Mouse (Mus musculus): ENCODE results near the gene Gcc1. TPM values are rescaled to one million over a fixed set of nuclear protein-coding genes. Genes with fewer than 3 reads are reported as not detected.

Gene Gcc1
- polyA plus RNA-seq, 1 experiment, result 6.8 TPM

DNA sequence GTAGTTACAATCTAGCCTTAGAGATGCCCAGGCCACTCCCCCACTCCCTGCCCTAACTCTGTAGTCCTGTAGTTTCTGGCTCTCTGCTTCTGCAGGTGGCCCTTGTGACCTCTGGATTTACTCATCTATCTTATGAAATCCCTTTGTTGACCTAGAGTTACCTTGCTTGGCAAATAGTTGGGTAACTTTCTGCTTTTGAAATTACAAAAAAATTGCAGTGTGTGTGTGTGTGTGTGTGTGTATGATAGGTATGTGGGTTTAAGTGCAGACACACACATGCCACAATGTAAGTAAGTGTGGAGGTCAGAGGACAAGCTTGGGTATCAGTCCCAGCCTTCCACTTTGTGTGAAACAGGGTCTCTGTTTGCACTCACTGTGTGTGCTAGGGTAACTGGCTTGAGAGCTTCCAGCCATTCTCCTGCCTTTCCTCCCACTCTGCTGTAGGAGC, 31.1 kb upstream of the Gcc1 start:
- H3K27ac ChIP-seq (ENCODE audit: control insufficient read depth, insufficient read depth, low read depth, low read length, poor library complexity), result no peak overlapping the region
- H3K4me1 ChIP-seq (ENCODE audit: control insufficient read depth, insufficient read depth, low read length), result peaks cover 3% of the 10 kb centered on the region
- H3K4me3 ChIP-seq (replicated peaks; ENCODE audit: control insufficient read depth, low read depth, low read length), result no peak overlapping the region
- no peak for TF ChIP-seq POLR2A (IDR thresholded peaks at IDR 0.05; ENCODE audit: borderline replicate concordance, control insufficient read depth, low read depth, low read length)
- no peak for TF ChIP-seq CTCF (IDR thresholded peaks at IDR 0.05; ENCODE audit: control insufficient read depth, insufficient read depth, low read length)

DNA sequence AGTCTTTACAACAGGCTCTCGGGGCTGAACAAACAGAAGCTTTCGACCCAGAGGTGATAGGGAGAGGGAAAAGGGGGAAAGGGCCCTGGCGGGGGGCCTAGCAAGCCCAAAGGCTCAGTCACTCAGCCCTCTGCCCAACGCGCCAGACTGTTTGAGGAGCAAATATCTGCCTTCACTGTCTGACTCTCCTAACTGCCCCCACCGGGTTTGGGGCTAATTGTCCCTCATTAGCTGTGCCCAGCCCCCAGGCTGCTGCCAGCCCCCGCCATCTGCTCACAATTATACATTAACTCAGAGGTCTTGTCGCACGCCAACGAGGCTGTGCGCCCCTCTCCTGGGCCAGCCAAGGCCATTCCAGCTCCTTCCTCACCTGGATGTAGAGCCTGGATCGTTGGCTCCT, 22.8 kb upstream of the Gcc1 start:
- TF ChIP-seq POLR2A (IDR thresholded peaks at IDR 0.05; ENCODE audit: borderline replicate concordance, control insufficient read depth, low read depth, low read length) (no peak), CTCF (IDR thresholded peaks at IDR 0.05; ENCODE audit: control insufficient read depth, insufficient read depth, low read length) (no peak)
- WGBS, result 6% methylated on average over 12 of the region's 12 CpGs
- no peak overlapping the region for H3K27ac ChIP-seq (ENCODE audit: control insufficient read depth, insufficient read depth, low read depth, low read length, poor library complexity)
- H3K4me1 ChIP-seq (ENCODE audit: control insufficient read depth, insufficient read depth, low read length), result no peaks in the 10 kb centered on the region
- no peak overlapping the region for H3K4me3 ChIP-seq (replicated peaks; ENCODE audit: control insufficient read depth, low read depth, low read length)

DNA sequence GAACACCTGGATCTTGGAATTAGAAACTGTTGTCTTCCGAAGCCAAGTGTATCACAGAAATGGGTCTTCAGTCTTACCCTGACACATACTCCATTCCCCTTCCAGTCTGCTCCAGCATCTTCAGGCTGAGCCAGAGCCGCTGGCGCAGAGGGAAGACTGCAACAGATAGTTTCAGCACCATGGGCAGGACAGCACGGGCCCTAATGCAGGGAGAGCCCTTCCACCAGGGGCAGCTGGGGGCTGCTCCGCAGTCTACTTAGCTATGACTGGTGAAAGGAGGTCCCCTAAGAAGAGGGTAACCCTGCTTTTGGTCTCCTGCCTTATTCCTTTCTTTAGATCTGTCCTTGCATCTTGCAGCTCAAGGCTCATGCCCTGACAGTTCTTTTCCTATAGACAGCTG, 22.3 kb upstream of the Gcc1 start:
- TF ChIP-seq POLR2A (IDR thresholded peaks at IDR 0.05; ENCODE audit: borderline replicate concordance, control insufficient read depth, low read depth, low read length), result no peak
- no peak for TF ChIP-seq CTCF (IDR thresholded peaks at IDR 0.05; ENCODE audit: control insufficient read depth, insufficient read depth, low read length)
- Histone ChIP-seq H3K4me1 (ENCODE audit: control insufficient read depth, insufficient read depth, low read length) (no peaks in the 10 kb centered on the region), H3K4me3 (replicated peaks; ENCODE audit: control insufficient read depth, low read depth, low read length) (no peak overlapping the region), H3K27ac (ENCODE audit: control insufficient read depth, insufficient read depth, low read depth, low read length, poor library complexity) (no peak overlapping the region)
- WGBS, result 25% methylated on average over 5 of the region's 5 CpGs

DNA sequence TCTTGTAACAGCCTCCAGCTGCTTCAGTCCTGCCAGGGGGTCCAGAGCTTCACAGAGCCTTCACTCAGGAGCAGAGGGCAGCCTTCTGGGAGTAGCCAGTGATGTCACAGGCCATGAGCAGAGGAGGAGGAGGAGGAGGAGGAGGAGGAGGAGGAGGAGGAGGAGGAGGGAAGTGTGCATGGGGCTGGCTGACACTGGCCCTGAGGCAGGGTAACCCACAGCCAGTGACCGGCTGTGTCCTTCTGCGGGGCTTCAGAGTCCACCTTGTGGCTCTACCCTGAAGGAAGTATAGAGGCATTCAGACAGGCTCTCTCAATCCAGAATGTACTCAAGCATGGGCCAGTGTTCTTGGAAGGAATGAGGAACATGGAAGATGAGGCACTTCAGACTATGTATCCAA, 21.1 kb upstream of the Gcc1 start, which contains the start of gene Pax4:
Pax4 (minus strand) TSS at position 101 of the 400 bp plus-strand sequence.
- no peak for TF ChIP-seq CTCF (IDR thresholded peaks at IDR 0.05; ENCODE audit: control insufficient read depth, insufficient read depth, low read length)
- no peak for TF ChIP-seq POLR2A (IDR thresholded peaks at IDR 0.05; ENCODE audit: borderline replicate concordance, control insufficient read depth, low read depth, low read length)
- WGBS, result 86% methylated on average over 2 of the region's 2 CpGs

DNA sequence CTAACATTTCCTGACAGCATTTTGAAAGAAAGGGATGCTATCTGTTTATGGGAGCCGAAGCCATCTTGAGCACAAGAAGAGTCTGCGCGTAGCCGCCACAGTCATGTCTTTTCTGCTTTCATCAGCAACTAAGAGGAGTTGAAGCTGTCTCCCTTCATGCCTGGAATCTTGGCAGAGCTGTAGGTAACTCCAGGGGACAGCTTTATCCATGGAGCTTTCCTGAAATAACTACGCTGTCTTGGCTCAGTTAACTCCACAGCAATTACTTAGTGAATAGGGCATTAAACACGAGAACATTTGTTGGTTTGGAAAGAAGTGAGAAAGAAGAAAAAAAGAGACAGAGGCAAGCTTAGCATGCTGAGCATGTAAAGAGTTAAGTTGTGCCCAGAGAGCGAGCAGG, 19.7 kb upstream of the Gcc1 start:
- no peak for TF ChIP-seq CTCF (IDR thresholded peaks at IDR 0.05; ENCODE audit: control insufficient read depth, insufficient read depth, low read length)
- TF ChIP-seq POLR2A (IDR thresholded peaks at IDR 0.05; ENCODE audit: borderline replicate concordance, control insufficient read depth, low read depth, low read length), result no peak
- 79% methylated on average over 7 of the region's 7 CpGs for WGBS
- Histone ChIP-seq H3K27ac (ENCODE audit: control insufficient read depth, insufficient read depth, low read depth, low read length, poor library complexity) (no peak overlapping the region), H3K4me3 (replicated peaks; ENCODE audit: control insufficient read depth, low read depth, low read length) (no peak overlapping the region), H3K4me1 (ENCODE audit: control insufficient read depth, insufficient read depth, low read length) (no peaks in the 10 kb centered on the region)

More for the DNA sequence above, 21.1 kb upstream of the Gcc1 start, which contains the start of gene Pax4:
- H3K4me1 ChIP-seq (ENCODE audit: control insufficient read depth, insufficient read depth, low read length), result no peaks in the 10 kb centered on the region
- no peak within 1 kb of the TSS for H3K4me3 ChIP-seq (replicated peaks; ENCODE audit: control insufficient read depth, low read depth, low read length)
- H3K27ac ChIP-seq (ENCODE audit: control insufficient read depth, insufficient read depth, low read depth, low read length, poor library complexity), result no peak within 1 kb of the TSS

DNA sequence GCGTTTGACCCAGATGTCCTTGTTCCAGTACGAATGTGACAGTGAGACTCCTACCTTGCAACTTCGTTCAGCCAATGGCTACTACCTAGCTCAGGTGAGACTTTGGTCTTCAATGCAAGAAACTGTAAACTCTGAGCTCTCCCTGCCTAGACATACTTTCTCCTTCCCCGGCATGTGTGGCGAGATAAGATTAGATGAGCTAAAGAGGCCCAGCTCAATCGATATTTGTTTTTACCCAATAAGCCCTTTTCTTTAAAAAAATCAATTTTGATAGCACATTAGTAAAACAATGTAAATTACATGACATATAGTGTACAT, 3.3 kb upstream of the Gcc1 start:
- H3K4me3 ChIP-seq (replicated peaks; ENCODE audit: control insufficient read depth, low read depth, low read length), result no peak overlapping the region
- 81% methylated on average over 6 of the region's 6 CpGs for WGBS
- TF ChIP-seq CTCF (IDR thresholded peaks at IDR 0.05; ENCODE audit: control insufficient read depth, insufficient read depth, low read length), result no peak
- no peak for TF ChIP-seq POLR2A (IDR thresholded peaks at IDR 0.05; ENCODE audit: borderline replicate concordance, control insufficient read depth, low read depth, low read length)
- H3K27ac ChIP-seq (ENCODE audit: control insufficient read depth, insufficient read depth, low read depth, low read length, poor library complexity), result no peak overlapping the region
- H3K4me1 ChIP-seq (ENCODE audit: control insufficient read depth, insufficient read depth, low read length), result no peaks in the 10 kb centered on the region

DNA sequence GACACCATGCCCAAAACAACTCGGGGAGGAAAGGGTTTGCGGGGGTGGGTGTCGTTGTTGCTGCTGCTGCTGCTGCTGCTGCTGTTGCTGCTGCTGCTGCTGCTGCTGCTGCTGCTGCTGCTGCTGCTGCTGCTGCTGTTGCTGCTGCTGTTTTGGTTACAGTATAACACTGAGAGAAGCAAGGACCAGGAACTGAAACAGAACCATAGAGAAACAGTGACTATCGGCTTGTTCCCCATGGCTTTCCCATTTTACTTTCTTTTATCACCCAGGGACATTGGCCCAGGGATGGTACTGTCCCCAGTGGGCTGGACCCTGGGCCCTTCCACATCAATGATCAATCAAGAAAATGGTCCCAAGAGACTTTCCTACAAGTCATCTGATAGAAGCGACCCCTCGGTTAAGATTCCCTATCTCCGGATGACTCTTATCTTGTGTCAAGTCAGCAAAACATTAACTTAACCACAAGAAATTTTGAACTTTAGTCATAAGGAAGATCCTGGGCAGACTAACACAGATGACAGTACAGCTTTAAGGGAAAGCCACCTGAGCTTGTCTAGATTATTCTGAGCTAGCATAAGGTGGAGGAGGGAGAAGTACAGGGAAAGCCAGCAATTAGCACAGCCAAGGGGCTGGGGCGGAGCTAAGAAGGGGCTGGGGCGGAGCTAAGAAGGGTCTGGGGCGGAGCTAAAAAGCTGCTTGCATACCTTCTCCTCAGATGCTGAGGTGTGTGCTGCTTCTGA, 2.8 kb upstream of the Gcc1 start:
- Histone ChIP-seq H3K27ac (ENCODE audit: control insufficient read depth, insufficient read depth, low read depth, low read length, poor library complexity) (no peak overlapping the region), H3K4me3 (replicated peaks; ENCODE audit: control insufficient read depth, low read depth, low read length) (no peak overlapping the region), H3K4me1 (ENCODE audit: control insufficient read depth, insufficient read depth, low read length) (no peaks in the 10 kb centered on the region)
- 72% methylated on average over 10 of the region's 10 CpGs for WGBS
- TF ChIP-seq POLR2A (IDR thresholded peaks at IDR 0.05; ENCODE audit: borderline replicate concordance, control insufficient read depth, low read depth, low read length), result no peak
- no peak for TF ChIP-seq CTCF (IDR thresholded peaks at IDR 0.05; ENCODE audit: control insufficient read depth, insufficient read depth, low read length)

DNA sequence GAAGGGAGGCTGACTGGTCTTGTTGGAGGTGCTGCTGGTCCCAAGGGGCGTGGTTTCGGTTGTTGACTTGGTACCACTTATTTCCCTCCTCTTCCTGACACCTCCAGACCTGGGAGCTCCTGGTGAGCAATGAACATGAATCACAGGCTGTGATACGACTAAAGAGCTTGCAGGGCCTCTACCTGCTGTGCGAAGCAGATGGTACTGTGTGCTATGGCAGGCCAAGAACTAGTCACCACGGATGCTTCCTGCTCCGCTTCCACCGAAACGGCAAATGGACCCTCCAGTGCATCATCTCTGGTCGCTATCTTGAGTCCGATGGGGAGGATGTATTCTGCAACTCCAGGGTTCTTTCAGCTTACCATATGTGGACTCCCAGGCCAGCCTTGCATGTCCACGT, 1.7 kb upstream of the Gcc1 start:
- H3K4me1 ChIP-seq (ENCODE audit: control insufficient read depth, insufficient read depth, low read length), result no peaks in the 10 kb centered on the region
- 86% methylated on average over 11 of the region's 11 CpGs for WGBS
- no peak overlapping the region for H3K4me3 ChIP-seq (replicated peaks; ENCODE audit: control insufficient read depth, low read depth, low read length)
- TF ChIP-seq CTCF (IDR thresholded peaks at IDR 0.05; ENCODE audit: control insufficient read depth, insufficient read depth, low read length) (no peak), POLR2A (IDR thresholded peaks at IDR 0.05; ENCODE audit: borderline replicate concordance, control insufficient read depth, low read depth, low read length) (no peak)
- no peak overlapping the region for H3K27ac ChIP-seq (ENCODE audit: control insufficient read depth, insufficient read depth, low read depth, low read length, poor library complexity)

Measured in bone marrow, adult 2 months (tissue).